Mouse (Mus musculus): ENCODE measurements at regions not wholly inside any gene's neighbourhood (a gene's known extent, or its start where the extent isn't known, plus 50 kb on each side); places are given as distances from the start of the nearest gene placed in this dataset.

DNA sequence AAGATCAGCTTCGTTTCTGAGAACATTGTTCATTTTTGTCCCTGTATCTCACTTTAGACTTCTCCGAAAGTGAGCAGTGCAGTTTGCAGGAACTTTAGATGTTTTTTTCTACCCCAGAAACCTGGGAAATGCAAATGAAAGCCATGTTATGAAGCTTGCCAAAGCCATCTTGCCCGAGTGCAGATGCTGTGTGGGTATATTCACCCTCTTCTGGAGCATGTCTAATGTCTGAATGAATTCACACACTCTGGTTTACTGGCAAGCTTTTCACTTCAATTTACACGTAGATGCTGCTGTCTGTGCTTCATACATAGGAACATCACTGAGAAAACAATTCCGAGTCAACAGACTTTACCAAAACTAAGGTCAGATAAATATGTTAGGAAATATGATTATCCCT lies 197.0 kb upstream of the Lrtm1 start:
- Histone ChIP-seq H3K27ac (ENCODE audit: insufficient read depth, low read depth) (no peak overlapping the region), H3K4me3 (replicated peaks in 1 of 3; ENCODE audit: low read depth in 2 of 3, low read length in 2 of 3, poor library complexity in 1 of 3) (no peak overlapping the region), H3K9me3 (replicated peaks; ENCODE audit: low read length) (peaks cover 61% of the 10 kb centered on the region), H3K9ac (ENCODE audit: insufficient read depth, low read depth) (no peak overlapping the region), H3K79me2 (replicated peaks; ENCODE audit: control insufficient read depth, extremely low read depth, insufficient read depth, poor library complexity, severe bottlenecking) (no peaks in the 10 kb centered on the region), H3K36me3 (replicated peaks in 1 of 2; ENCODE audit: control insufficient read depth in 1 of 2, insufficient read depth in 1 of 2, low read length in 1 of 2) (no peaks in the 10 kb centered on the region), H3K4me1 (ENCODE audit: control insufficient read depth in 1 of 2, insufficient read depth in 2 of 2) (no peaks in the 10 kb centered on the region), H3K27me3 (replicated peaks) (no peaks in the 10 kb centered on the region), H3K4me2 (ENCODE audit: insufficient read depth, low read depth, poor library complexity, severe bottlenecking) (no peak overlapping the region)
- DNase-seq (ENCODE audit: extremely low read depth): no peak
- in situ Hi-C loops (cut with MboI; ENCODE audit: low pct_ligation_motif_present, low pct_unique_long_range_greater_than_20kb, low sequenced_read_pairs): no loop called here
- TF ChIP-seq GABPA (IDR thresholded peaks at IDR 0.05; ENCODE audit: insufficient replicate concordance, low read depth, low read length) (no peak), MEF2A (IDR thresholded peaks at IDR 0.05; ENCODE audit: borderline replicate concordance, low read depth, low read length) (no peak), CTCF (conservative IDR thresholded peaks at IDR 0.05 in 1 of 2, IDR thresholded peaks at IDR 0.05 in 1 of 2; ENCODE audit: low read depth in 2 of 2, low read length in 2 of 2) (no peak), BHLHE40 (IDR thresholded peaks at IDR 0.05; ENCODE audit: low read depth, low read length) (no peak), EP300 (IDR thresholded peaks at IDR 0.05; ENCODE audit: low read length) (no peak), UBTF (IDR thresholded peaks at IDR 0.05; ENCODE audit: low read depth, low read length) (no peak), KAT2A (IDR thresholded peaks at IDR 0.05; ENCODE audit: insufficient replicate concordance, low read length) (no peak), MXI1 (IDR thresholded peaks at IDR 0.05; ENCODE audit: low read depth, low read length) (no peak), TCF12 (IDR thresholded peaks at IDR 0.05; ENCODE audit: low read depth, low read length) (no peak), TBP (conservative IDR thresholded peaks at IDR 0.05; ENCODE audit: low read depth, low read length) (no peak), CHD1 (IDR thresholded peaks at IDR 0.05; ENCODE audit: low read depth, low read length) (no peak), USF1 (IDR thresholded peaks at IDR 0.05; ENCODE audit: low read depth, low read length) (no peak), MAX (IDR thresholded peaks at IDR 0.05; ENCODE audit: low read length) (no peak), MAZ (IDR thresholded peaks at IDR 0.05; ENCODE audit: low read depth, low read length) (no peak)
- dilution Hi-C loops (cut with MboI; ENCODE audit: extremely low pct_ligation_motif_present, extremely low pct_unique_long_range_greater_than_20kb, low sequenced_read_pairs): no loop called here

DNA sequence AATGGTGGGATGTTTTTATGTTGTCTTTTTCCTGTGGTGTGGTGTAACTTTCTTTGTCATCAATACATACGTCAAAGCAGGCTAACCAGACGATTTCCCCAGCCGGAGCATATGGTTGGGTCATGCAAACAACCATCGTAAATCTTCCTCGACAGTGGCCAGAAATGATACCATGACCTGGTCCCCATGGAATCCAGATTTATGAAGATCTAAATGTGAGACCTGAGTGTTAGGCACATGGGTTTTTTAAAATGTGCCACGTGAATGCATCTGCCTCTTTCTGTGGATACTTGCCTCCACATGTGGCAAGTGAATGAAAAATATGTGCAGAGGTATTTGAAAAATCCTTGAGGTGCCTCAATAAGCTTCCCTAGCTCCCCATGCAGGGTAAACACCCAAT lies 190.8 kb upstream of the Lrtm1 start:
- H3K27me3 ChIP-seq (replicated peaks): no peaks in the 10 kb centered on the region
- no peaks in the 10 kb centered on the region for H3K4me1 ChIP-seq (ENCODE audit: control insufficient read depth in 1 of 2, insufficient read depth in 2 of 2)
- in situ Hi-C loops (cut with MboI; ENCODE audit: low pct_ligation_motif_present, low pct_unique_long_range_greater_than_20kb, low sequenced_read_pairs): no loop called here
- no peak overlapping the region for H3K27ac ChIP-seq (ENCODE audit: insufficient read depth, low read depth)
- no peaks in the 10 kb centered on the region for H3K36me3 ChIP-seq (replicated peaks in 1 of 2; ENCODE audit: control insufficient read depth in 1 of 2, insufficient read depth in 1 of 2, low read length in 1 of 2)
- dilution Hi-C loops (cut with MboI; ENCODE audit: extremely low pct_ligation_motif_present, extremely low pct_unique_long_range_greater_than_20kb, low sequenced_read_pairs): no loop called here
- H3K79me2 ChIP-seq (replicated peaks; ENCODE audit: control insufficient read depth, extremely low read depth, insufficient read depth, poor library complexity, severe bottlenecking): no peaks in the 10 kb centered on the region; the same call in 1 of the 2 replicates
- H3K9ac ChIP-seq (ENCODE audit: insufficient read depth, low read depth): no peak overlapping the region
- TF ChIP-seq UBTF (IDR thresholded peaks at IDR 0.05; ENCODE audit: low read depth, low read length) (no peak), HCFC1 (IDR thresholded peaks at IDR 0.05; ENCODE audit: low read depth, low read length) (no peak), ELF1 (IDR thresholded peaks at IDR 0.05; ENCODE audit: low read depth, low read length) (no peak), E2F4 (IDR thresholded peaks at IDR 0.05; ENCODE audit: insufficient replicate concordance, low read depth, low read length) (no peak), ZC3H11A (IDR thresholded peaks at IDR 0.05; ENCODE audit: low read depth, low read length) (no peak), NRF1 (IDR thresholded peaks at IDR 0.05; ENCODE audit: low read depth, low read length) (no peak), CHD2 (IDR thresholded peaks at IDR 0.05; ENCODE audit: low read length) (no peak), PAX5 (IDR thresholded peaks at IDR 0.05; ENCODE audit: low read length) (no peak), RCOR1 (conservative IDR thresholded peaks at IDR 0.05; ENCODE audit: low read depth, low read length) (no peak), ZMIZ1 (IDR thresholded peaks at IDR 0.05; ENCODE audit: low read depth, low read length) (no peak), JUN (IDR thresholded peaks at IDR 0.05; ENCODE audit: insufficient read depth, low read depth, low read length) (no peak), NELFE (IDR thresholded peaks at IDR 0.05; ENCODE audit: low read depth, low read length) (no peak), SMC3 (IDR thresholded peaks at IDR 0.05; ENCODE audit: low read depth, low read length) (no peak), GABPA (IDR thresholded peaks at IDR 0.05; ENCODE audit: insufficient replicate concordance, low read depth, low read length) (no peak)
- H3K9me3 ChIP-seq (replicated peaks; ENCODE audit: low read length): peaks cover 72% of the 10 kb centered on the region
- no peak overlapping the region for H3K4me2 ChIP-seq (ENCODE audit: insufficient read depth, low read depth, poor library complexity, severe bottlenecking)
- H3K4me3 ChIP-seq (replicated peaks in 1 of 3; ENCODE audit: low read depth in 2 of 3, low read length in 2 of 3, poor library complexity in 1 of 3): no peak overlapping the region
- no peak for DNase-seq (ENCODE audit: extremely low read depth)

Data from CH12.LX (cell line).